Comparison of ENCODE assay signal across 28 mouse cellular contexts in the genomic region with DNA sequence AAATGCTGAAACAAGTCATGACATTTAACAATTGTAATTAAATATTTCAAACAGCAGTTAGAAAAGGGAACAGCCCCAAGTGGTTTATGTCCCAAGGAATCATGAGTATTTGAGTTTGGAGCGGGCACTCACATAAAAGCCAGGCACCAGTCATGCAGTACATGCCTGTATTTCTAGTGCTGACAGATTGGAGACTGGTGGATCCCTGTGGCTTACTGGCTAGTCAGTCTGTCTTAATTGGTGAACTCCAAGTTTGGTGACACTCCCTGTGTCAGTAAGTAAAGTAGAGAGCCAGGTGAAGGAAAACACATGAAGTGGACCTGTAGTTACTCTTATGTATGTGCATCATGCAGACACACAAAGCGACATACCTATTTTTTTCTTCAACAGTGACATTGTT.
"Had no signal": no experiment of that assay in that cellular context is flagged by ENCODE, and none has a peak within 500 bp of the region (broad histone marks: within the 10 kb centered on the region; RNA-seq: fewer than 3 reads in every experiment).

No protein-coding gene starts in this region.

- H3K9me3 ChIP-seq: heart, embryonic 13.5 days; hindbrain, embryonic 10.5 days; intestine, embryonic 15.5 days; limb, embryonic 10.5 days; limb, embryonic 12.5 days; liver, embryonic 13.5 days; liver, embryonic 15.5 days had no signal

- H3K4me3 ChIP-seq: gastrocnemius, adult 2 months; heart, embryonic 13.5 days; hindbrain, embryonic 10.5 days; intestine, embryonic 15.5 days; layer of hippocampus, adult 2 months; left cerebral cortex, adult 2 months; limb, embryonic 10.5 days; limb, embryonic 12.5 days; liver, embryonic 13.5 days; liver, embryonic 15.5 days had no signal

- H3K36me3 ChIP-seq: heart, embryonic 13.5 days; hindbrain, embryonic 10.5 days; intestine, embryonic 15.5 days; limb, embryonic 10.5 days; limb, embryonic 12.5 days; liver, embryonic 13.5 days; liver, embryonic 15.5 days had no signal

- H3K27ac ChIP-seq: gastrocnemius, adult 2 months; heart, embryonic 13.5 days; hindbrain, embryonic 10.5 days; hindbrain, embryonic 14.5 days; intestine, embryonic 15.5 days; layer of hippocampus, adult 2 months; left cerebral cortex, adult 2 months; limb, embryonic 10.5 days; limb, embryonic 12.5 days; liver, embryonic 13.5 days; liver, embryonic 15.5 days had no signal

- DNase-seq: gastrocnemius, adult 2 months; gastrocnemius, postnatal 10 days; gastrocnemius, postnatal 25 days; heart, adult 18-20 months; heart, postnatal 10 days; heart, postnatal 4 days; kidney, adult 18-20 months; kidney, adult 8-10 months; kidney, postnatal 10 days; kidney, postnatal 25 days; kidney, postnatal 4 days; liver; liver, embryonic 13.5 days; liver, postnatal 0 days had no signal

- ATAC-seq: hindbrain, embryonic 16.5 days; inflammation-experienced regulatory T-cells, adult 6 months; intestine, embryonic 15.5 days; intestine, postnatal 0 days; liver, postnatal 0 days had no signal

- H3K4me2 ChIP-seq: heart, embryonic 11.5 days; heart, embryonic 13.5 days; hindbrain, embryonic 14.5 days; intestine, embryonic 15.5 days; limb, embryonic 12.5 days; liver, embryonic 11.5 days; liver, embryonic 13.5 days; liver, embryonic 15.5 days had no signal

- H3K4me1 ChIP-seq: limb, embryonic 10.5 days; limb, embryonic 12.5 days had no signal

- H3K27me3 ChIP-seq: heart, embryonic 13.5 days; intestine, embryonic 15.5 days; limb, embryonic 12.5 days; liver, embryonic 13.5 days; liver, embryonic 15.5 days had no signal

- H3K9ac ChIP-seq: heart, embryonic 13.5 days; hindbrain, embryonic 14.5 days; intestine, embryonic 15.5 days; limb, embryonic 12.5 days; liver, embryonic 13.5 days; liver, embryonic 15.5 days; liver, postnatal 0 days had no signal
